Mouse (Mus musculus) kidney, adult 9 months (tissue): ENCODE data around the gene Zfp579.

Experiments used
- DNase-seq: peaks from one replicate; pipeline ENCODE4 v3.0.0; 2022

Gene Zfp579

DNA sequence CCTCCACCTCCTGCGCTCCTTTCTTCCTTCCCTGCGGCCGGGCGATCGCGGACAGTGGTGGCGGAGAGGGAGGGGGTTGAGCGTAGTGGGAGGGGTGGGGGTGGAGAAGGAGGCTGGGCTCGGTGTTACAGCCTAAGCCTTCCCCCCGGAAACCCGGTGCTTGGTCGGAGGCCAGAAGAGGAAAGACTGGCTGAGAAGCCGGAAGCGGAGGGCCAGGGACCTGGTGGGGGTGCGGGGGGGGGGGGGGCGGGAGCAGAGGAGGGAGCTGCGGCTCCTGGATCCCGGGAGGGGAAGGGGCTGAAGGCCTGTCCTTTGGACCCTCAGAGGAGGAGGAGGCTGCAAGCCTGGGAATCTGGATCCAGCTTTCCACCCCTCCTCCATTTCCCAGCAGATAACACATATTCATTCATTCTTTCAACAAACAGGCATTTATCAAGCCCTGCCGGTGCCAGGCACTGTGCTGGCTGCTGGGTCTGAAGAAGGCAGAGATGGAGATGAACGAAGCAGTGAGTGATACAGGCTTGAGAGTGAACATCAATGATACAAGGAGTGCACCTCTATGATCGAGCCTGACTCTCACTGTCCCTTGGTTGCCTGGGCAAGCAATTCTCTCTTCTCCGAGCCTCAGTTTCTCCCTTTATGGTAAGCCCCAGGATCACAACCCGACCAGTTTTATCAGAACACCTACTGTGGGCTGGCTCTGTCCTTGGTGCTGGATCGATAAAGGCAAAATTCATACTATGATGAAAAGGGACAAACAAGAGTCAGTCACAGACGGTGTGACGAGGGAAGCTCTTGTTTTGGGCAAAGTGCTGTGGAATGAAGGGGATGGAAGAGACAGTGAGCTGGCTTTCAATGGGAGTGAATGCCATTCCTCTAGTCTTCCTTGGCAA, at the start of gene Zfp579:
Zfp579 (minus strand) TSS at position 156 of the 893 bp plus-strand sequence.
- DNase-seq = peak; percentile 91

GRCm38 (mm10) chr7:5044981-5045380, 49.0 kb upstream of the Zfp579 start:
- no peak for DNase-seq

GRCm38 (mm10) chr7:5038940-5039339, 43.0 kb upstream of the Zfp579 start:
- no peak for DNase-seq

DNA sequence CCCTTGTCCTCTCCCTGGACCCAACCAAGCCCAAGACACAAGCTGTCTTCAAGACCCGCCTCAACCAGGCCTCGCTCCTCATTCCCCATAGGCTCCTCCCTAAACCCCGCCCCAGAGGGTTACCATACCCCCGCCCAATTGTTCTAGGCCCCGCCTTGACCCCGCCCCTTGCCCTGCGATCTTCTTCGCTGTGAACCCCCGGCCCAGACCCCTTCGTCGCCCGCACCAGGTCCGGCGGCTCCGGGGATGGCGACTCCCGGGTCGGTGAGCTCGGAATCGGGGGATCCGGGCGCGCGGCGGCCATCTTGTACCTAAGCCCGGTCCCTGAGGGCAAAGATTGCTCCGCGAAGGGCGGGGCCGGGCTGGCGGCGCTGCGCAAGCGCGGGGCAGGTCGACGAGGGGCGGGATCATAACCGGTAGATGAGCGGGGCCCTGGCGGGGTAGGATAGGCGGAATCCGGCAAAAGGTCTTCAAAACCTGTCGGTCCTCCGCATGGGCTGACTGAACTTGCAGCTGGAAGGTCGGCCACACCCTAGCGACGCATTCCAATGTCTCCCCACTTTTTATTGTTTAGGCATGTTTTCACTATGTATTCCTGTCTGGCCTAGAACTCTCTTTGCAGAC, 42.3 kb upstream of the Zfp579 start, which contains the start of gene Zfp784:
Zfp784 (minus strand) TSS at position 338 of the 624 bp plus-strand sequence.
- DNase-seq = peak; percentile 96

GRCm38 (mm10) chr7:5037467-5037866, 41.5 kb upstream of the Zfp579 start:
- no peak for DNase-seq

DNA sequence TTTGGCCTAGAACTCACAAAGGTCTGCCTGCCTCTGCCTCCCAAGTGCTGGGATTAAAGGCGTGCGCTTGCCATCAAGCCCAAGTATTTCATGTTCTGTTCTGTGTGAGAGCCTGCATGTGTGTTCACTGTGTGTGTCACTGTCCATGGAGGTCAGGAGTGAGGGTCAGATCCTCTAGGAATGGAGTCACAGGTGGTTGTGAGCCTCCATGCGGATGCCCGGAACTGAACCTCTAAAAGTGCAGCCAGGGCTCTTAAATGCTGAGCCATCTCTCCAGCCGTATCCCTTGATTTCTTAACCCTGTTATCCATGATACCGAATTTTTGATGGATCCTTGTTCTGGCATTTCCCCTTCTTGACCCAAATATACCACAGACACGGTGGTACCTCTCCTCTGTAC, 41.1 kb upstream of the Zfp579 start:
- no peak for DNase-seq

- no peak for DNase-seq
These were observed 40.2 kb upstream of the Zfp579 start for GRCm38 (mm10) chr7:5036136-5036535.

DNA sequence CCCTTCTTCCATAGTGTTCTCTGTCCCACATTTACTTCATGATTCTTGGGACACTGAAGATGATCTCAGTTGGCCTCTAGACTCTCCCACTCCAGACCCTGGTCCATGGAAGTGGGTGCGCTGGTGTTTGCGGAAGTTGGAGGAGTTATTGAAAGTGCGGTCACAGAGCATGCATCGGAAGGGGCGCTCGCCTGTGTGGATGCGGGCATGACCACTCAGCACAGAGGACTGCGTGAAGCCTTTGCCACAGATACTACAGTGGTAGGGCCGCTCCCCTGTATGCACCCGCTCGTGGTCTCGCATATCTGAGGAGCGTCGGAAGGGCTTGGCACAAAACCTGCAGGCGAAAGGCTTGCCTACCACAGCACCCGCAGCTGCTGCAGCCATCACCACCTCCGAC, 39.7 kb upstream of the Zfp579 start:
- no peak for DNase-seq

DNA sequence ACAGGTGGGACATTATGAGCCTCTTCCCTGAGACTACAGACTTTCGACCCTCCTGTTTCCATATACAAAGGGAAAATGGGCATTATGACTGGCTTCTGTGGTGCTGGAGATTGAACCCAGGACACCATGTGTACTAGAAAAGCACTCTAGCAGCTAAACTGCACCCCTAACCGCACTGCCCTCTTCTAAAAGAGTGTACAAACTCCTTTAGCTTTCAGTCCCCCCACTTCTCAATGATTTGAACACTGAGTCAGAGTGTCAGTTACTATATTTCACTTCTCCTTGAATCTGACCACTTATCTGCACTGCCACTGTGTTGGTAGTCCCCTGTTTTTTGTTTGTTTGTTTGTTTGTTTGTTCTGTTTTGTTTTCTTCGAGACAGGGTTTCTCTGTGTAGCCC, 37.9 kb upstream of the Zfp579 start, which contains the start of gene 4632433K11Rik:
4632433K11Rik (plus strand) TSS at position 301 of the 400 bp plus-strand sequence.
- DNase-seq = no peak

DNA sequence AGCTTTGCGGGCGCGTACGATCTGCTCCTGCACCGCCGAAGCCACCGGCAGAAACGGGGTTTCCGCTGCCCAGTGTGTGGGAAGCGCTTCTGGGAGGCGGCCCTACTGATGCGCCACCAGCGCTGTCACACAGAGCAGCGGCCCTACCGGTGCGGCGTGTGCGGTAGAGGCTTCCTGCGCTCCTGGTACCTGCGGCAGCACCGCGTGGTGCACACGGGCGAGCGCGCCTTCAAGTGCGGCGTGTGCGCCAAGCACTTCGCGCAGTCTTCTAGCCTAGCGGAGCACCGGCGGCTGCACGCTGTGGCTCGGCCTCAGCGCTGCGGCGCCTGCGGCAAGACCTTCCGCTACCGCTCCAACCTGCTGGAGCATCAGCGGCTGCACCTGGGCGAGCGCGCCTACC, 35.5 kb upstream of the Zfp579 start:
- DNase-seq = no peak

- DNase-seq = no peak
These were observed 34.8 kb upstream of the Zfp579 start for GRCm38 (mm10) chr7:5030554-5031275.

DNA sequence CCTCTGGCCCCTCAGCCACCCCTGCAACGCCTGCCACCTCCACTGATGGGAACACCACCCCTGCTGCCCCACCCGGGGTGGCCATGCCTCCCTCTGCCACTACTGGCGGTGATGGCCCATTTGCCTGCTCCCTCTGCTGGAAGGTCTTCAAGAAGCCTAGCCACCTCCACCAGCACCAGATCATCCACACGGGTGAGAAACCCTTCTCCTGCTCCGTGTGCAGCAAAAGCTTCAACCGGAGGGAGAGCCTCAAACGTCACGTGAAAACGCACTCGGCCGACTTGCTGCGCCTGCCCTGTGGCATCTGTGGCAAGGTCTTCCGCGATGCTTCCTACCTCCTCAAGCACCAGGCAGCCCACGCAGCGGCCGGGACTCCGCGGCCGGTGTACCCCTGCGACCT, 34.0 kb upstream of the Zfp579 start:
- no peak for DNase-seq

GRCm38 (mm10) chr7:5029543-5029942, 33.6 kb upstream of the Zfp579 start:
- no peak for DNase-seq

- DNase-seq = no peak
These were observed 25.2 kb upstream of the Zfp579 start for GRCm38 (mm10) chr7:5021197-5021596.

DNA sequence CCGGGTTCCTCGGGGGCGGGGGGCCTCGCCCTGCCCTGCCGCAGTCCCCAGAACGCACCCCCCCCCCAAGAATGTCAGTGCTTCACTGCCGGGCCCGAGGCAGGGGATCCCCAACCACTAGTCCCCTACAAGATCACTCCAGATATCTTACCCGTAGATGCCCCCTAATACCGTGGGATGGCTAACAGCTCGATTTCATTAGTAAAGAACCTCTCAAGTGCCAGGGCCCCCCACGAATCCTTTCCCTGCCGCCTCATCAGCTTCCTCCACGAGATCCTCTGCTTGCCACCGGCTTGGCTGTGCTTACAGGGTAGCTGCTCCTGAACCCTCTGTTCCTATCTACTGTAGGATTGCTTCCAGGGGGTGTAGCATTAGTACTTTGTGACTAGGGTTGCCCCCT, 24.7 kb upstream of the Zfp579 start:
- peak; percentile 39 for DNase-seq

DNA sequence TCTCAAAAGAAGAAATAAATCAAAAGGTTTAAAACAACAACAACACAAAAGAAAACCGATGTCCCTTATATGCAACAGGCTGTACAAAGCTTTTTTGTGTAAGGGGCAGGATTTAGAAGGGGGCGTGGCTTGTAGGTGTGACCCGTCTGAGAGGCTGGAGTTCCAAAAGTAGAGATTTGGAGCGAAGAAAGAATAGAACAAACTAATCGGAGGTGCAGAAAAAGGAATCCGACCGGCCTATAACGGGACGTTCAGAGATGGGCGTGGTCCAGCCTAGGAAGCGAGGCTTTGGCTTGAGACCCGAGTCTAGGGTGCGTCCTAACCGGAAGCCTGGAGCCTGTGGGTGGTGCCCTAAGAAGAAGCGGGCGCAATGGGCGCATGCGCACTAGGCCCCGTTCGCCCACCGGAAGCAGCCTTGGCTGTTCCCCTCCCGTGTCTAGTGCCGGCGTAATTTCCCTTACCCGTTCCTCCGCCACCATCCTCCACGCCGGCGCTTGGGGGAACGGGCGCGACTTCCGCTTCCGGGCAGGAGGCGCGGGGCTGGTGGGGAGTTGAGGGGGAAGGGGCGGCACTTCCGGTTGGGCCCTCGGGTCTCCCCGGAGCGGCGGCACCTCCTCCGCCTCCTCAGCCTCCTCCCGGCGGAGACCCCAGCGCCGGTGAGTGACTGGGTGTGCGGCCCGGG, 24.2 kb upstream of the Zfp579 start, which contains the start of the genes Zfp865 and Ccdc106:
Zfp865 (plus strand) TSS at position 377 of the 682 bp plus-strand sequence.
Ccdc106 (plus strand) TSS at position 554 of the 682 bp plus-strand sequence.
- DNase-seq = peak; percentile 99

DNA sequence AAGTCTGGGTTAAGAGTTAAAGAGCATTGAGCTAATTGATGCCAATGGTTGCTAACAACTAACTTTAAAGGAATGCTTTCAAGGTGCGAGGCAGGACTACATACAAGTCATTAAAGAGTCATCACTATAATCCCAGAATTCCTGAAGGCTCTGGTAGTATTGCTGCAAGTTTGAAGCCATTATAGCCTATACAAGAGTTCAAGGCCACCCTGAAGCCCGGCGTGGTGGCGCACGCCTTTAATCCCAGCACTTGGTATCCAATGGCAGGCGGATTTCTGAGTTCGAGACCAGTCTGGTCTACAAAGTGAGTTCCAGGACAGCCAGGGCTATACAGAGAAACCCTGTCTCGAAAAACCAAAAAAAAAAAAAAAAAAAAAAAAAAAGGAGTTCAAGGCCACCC, 23.6 kb upstream of the Zfp579 start:
- peak; percentile 31 for DNase-seq

GRCm38 (mm10) chr7:5017931-5018330, 22.0 kb upstream of the Zfp579 start:
- DNase-seq = no peak

DNA sequence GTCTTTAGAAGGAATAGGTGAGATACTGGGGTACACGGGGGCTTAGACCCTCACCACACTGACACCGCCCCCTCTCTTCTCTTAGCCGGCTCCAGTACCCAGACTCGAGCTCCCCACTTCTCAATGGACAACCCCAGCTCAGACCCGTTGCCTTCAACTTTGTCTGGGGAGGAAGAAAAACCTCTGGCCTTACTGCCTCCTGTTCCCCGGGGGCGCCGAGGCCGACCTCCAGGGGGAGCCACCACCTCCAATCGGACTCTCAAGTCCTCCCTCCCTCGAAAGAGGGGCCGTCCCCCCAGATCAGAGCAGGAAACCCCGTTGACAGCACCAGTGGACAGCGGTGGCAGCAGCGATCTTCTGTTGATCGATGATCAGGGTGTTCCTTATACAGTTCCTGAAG, 21.4 kb upstream of the Zfp579 start:
- peak; percentile 32 for DNase-seq

DNA sequence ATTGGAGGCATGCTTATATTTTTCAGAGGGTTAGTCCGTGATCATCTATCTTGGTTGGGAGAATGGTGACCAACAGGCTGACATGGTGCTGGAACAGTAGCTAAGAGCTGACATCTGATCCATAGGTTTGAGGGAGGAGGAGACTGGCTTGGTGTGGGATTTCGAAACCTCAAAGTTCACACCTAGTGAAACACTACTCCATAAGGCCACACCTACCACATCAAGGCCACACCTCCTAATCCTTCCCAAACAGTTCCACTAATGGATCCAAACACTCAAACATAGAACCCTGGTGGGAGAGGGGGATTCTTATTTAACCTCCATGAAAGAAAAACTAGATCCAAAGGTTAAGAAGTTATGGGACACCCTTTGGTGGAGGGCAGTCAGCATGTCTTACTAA, 21.0 kb upstream of the Zfp579 start:
- DNase-seq = no peak

DNA sequence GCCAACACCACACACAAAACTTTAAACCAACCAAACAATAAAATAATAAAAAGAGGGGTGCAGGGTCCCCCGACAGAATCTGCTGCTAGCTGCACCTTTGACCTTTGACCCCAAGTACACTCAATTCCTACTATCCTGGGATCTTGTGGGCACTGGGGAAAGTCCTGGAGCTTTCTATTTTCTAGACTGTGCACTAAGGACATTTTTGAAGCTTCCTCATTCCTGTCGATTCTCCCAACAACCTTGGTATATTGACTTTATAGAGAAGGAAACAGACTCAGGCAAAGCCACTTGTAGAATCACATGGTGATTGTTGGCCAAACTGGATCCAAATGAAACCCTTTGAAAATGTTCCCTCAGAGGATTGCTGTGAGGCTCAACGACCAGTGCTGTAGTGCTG, 20.1 kb upstream of the Zfp579 start:
- DNase-seq = peak; percentile 61
